Mouse (Mus musculus): ENCODE measurements around the gene Nrd1. TPM values are rescaled to one million over a fixed set of nuclear protein-coding genes. Genes with fewer than 3 reads are reported as not detected.

Nrd1 gene
- 3.8 and 5.2 TPM in 2 replicates for polyA plus RNA-seq (2012; rRNA removed)

DNA sequence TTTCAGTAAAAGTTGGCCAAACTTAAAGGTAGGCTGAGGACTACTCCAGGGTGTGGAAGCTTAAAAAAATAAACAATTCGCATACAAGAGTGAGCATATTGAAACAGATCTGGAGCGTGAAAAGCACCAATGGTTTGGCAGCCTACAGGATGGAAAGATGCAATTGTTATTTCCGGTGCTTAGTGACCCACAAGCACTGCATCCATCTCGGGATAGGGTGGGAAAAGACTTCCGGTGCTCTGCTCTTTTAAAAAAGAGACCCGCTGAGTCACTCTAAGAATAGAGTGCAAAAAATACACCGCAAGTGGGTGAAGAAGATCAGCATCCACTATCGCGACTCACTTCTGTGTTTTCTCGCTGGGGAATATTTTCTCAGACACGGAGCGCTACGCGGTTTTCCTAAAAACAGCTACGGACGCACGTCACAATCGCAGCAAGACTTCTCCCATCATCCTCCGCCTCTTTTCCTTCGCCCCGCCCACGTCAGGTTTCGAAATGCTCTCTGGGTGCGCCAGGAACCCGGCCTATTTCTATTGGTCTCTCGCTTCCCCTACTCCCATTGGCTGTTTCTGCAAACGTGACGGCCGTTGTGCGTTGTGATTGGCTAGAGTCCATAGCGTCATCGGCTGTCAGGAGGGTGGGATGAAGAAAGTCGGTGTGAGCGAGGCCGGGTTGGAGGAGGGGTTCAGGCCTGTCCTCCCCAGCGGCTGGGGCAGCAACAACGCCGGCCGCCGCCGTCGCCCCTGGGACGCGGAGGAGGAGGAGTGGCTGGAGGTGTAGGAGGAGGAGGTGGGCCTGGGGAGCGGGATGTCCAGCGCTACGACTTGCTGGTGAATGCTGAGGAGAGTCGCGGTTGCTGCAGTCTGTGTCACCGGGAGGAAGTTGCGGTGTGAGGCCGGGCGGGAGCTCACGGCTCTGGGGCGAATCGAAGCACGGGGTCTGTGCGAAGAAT, at the start of gene Nrd1:
Nrd1 (plus strand) TSS at position 657 of the 952 bp plus-strand sequence.

Other genes with a start within 250 kb of the Nrd1 start
- gene Zfyve9, start 219.9 kb upstream of the Nrd1 start, polyA plus RNA-seq (2012; rRNA removed): 1.1 and 1.2 TPM in 2 replicates
- gene Btf3l4, start 167.0 kb upstream of the Nrd1 start, polyA plus RNA-seq (2012; rRNA removed): 2.8 and 4.1 TPM in 2 replicates
- gene Txndc12, start 166.1 kb upstream of the Nrd1 start, polyA plus RNA-seq (2012; rRNA removed): 2.9 and 4.5 TPM in 2 replicates
- gene Kti12, start 152.9 kb upstream of the Nrd1 start, polyA plus RNA-seq (2012; rRNA removed): 14.0 and 23.7 TPM in 2 replicates
- 0.06 TPM in 1 of 2 replicates, not detected in the other for gene A730015C16Rik, start 152.0 kb upstream of the Nrd1 start, polyA plus RNA-seq (2012; rRNA removed)
- gene Rab3b, start 121.6 kb upstream of the Nrd1 start, polyA plus RNA-seq (2012; rRNA removed): 3.7 and 4.9 TPM in 2 replicates
- gene Osbpl9, start 201.6 kb downstream of the Nrd1 start, polyA plus RNA-seq (2012; rRNA removed): 13.6 and 18.0 TPM in 2 replicates
- not detected in 2 replicates for gene Calr4, start 233.8 kb downstream of the Nrd1 start, polyA plus RNA-seq (2012; rRNA removed)